Mouse (Mus musculus) gastrocnemius, postnatal 4 days (tissue): ENCODE data around the gene Ece1. TPM values are rescaled to one million over a fixed set of nuclear protein-coding genes. Genes with fewer than 3 reads are reported as not detected.

Experiments
- DNase-seq, 2 experiments: peaks; one replicate each; pipeline ENCODE4 v3.0.0; 2021 to 2022; ENCODE audit warnings: low spot score in 2 of 2, mixed read lengths in 2 of 2
- total RNA-seq, 2 experiments: library from RNA; stranded (reverse); gene quantifications; 2 replicates each; pipeline ENCODE4 v1.2.3; 2021

Gene Ece1
- total RNA-seq, 2 experiments from 2014 or later, result 64.1 to 73.4 TPM

GRCm38 (mm10) chr4:138013723-138014479, 151.9 kb downstream of the Ece1 start:
- DNase-seq, result no peak

Other genes with a start within 250 kb of the Ece1 start
- 1 to 10 TPM; 6.6 to 7.4 TPM for gene Rap1gap, start 197.5 kb upstream of the Ece1 start, total RNA-seq
- 1 to 10 TPM; 1.3 to 1.5 TPM for gene Alpl, start 65.9 kb upstream of the Ece1 start, total RNA-seq
- gene Eif4g3, start 130.8 kb downstream of the Ece1 start, total RNA-seq, result 100 to 1,000 TPM in 1 of 2 experiments, 10 to 100 TPM in 1; 90.3 to 107 TPM